Mouse (Mus musculus) spleen, adult 2 months (tissue): ENCODE results near the gene Adamtsl5. TPM values are rescaled to one million over a fixed set of nuclear protein-coding genes. Genes with fewer than 3 reads are reported as not detected.

Source experiments
- DNase-seq, 2 experiments: peaks; one replicate each; pipeline versions ENCODE4 v3.0.0 to v3.0.0-alpha.2; 2012 to 2021; ENCODE audit warnings: low spot score in 2 of 2, low read depth in 1 of 2
- H3K27ac ChIP-seq: fragments of 200-500 bp; 2 replicates; pipeline ENCODE4 v1.5.1; 2012; ENCODE audit warnings: low read length, inconsistent platforms; ENCODE audit not compliant: insufficient read depth
- H3K27me3 ChIP-seq: fragments of 200-500 bp; 2 replicates; pipeline ENCODE4 v1.6.1; 2012; ENCODE audit warnings: mild to moderate bottlenecking, moderate library complexity, low read length, inconsistent platforms; ENCODE audit not compliant: control insufficient read depth, insufficient read depth
- H3K36me3 ChIP-seq: fragments of 200-500 bp; 2 replicates; pipeline ENCODE4 v1.6.1; 2012; ENCODE audit warnings: mild to moderate bottlenecking, low read length, inconsistent platforms; ENCODE audit not compliant: control insufficient read depth, insufficient read depth
- H3K4me1 ChIP-seq: fragments of 200-500 bp; 2 replicates; pipeline ENCODE4 v1.6.1; 2011; ENCODE audit warnings: inconsistent platforms; ENCODE audit not compliant: control insufficient read depth, insufficient read depth, insufficient read length
- H3K4me3 ChIP-seq: fragments of 200-500 bp; 2 replicates; pipeline ENCODE4 v1.5.1; 2011; ENCODE audit warnings: mild to moderate bottlenecking, inconsistent platforms; ENCODE audit not compliant: insufficient read depth, insufficient read length; ENCODE audit errors: extremely low read depth
- CTCF ChIP-seq: fragments of 200-500 bp; IDR thresholded peaks from 2 replicates; pipeline ENCODE4 v1.5.1; 2011; ENCODE audit warnings: mild to moderate bottlenecking, inconsistent platforms; ENCODE audit not compliant: insufficient read depth, insufficient read length, insufficient replicate concordance; ENCODE audit errors: extremely low read depth
- POLR2A ChIP-seq: fragments of 200-500 bp; IDR thresholded peaks from 2 replicates; pipeline ENCODE4 v1.6.1; 2011; ENCODE audit warnings: low read depth, low read length, inconsistent platforms
- WGBS: fragments of 180-500 bp; shearing (Covaris S2); methylation state at CpG from one replicate; pipeline ENCODE4 v1.1.7; 2018; 5-methylcytosine and 5-hydroxymethylcytosine counted together
- polyA plus RNA-seq: library from polyadenylated mRNA; depleted of rRNA; stranded (reverse); fragments of >200 nt; gene quantifications from 2 replicates; pipeline ENCODE4 v1.2.3, GENCODE M21; 2012

Gene Adamtsl5
- polyA plus RNA-seq, 1 experiment = 8.8 TPM

GRCm38 (mm10) chr10:80301256-80302081 is 46.7 kb downstream of the Adamtsl5 start:
- Histone ChIP-seq H3K4me1 (no peaks in the 10 kb centered on the region), H3K27ac (no peak overlapping the region), H3K4me3 (no peak overlapping the region), H3K36me3 (no peaks in the 10 kb centered on the region), H3K27me3 (peaks cover 10% of the 10 kb centered on the region)
- DNase-seq = no peak
- 84% methylated on average over 10 of the region's 10 CpGs for WGBS
- TF ChIP-seq POLR2A = no peak
- TF ChIP-seq CTCF = no peak

- 47% methylated on average over 11 of the region's 11 CpGs for WGBS
- Histone ChIP-seq H3K27me3 (peaks cover 10% of the 10 kb centered on the region), H3K4me1 (no peaks in the 10 kb centered on the region), H3K27ac (no peak overlapping the region), H3K36me3 (no peaks in the 10 kb centered on the region), H3K4me3 (no peak overlapping the region)
- no peak for DNase-seq
- TF ChIP-seq POLR2A (no peak), CTCF (no peak)
These were observed 47.5 kb downstream of the Adamtsl5 start for GRCm38 (mm10) chr10:80300672-80301181.

GRCm38 (mm10) chr10:80299824-80300223 is 48.4 kb downstream of the Adamtsl5 start:
- Histone ChIP-seq H3K4me1 (no peaks in the 10 kb centered on the region), H3K36me3 (no peaks in the 10 kb centered on the region), H3K27ac (no peak overlapping the region), H3K27me3 (peaks cover 10% of the 10 kb centered on the region), H3K4me3 (no peak overlapping the region)
- no peak for DNase-seq
- WGBS = 55% methylated on average over 10 of the region's 10 CpGs
- no peak for TF ChIP-seq POLR2A
- no peak for TF ChIP-seq CTCF

GRCm38 (mm10) chr10:80299301-80299700 is 48.9 kb downstream of the Adamtsl5 start:
- Histone ChIP-seq H3K4me3 (no peak overlapping the region), H3K27ac (no peak overlapping the region), H3K36me3 (peaks cover 5% of the 10 kb centered on the region), H3K4me1 (no peaks in the 10 kb centered on the region), H3K27me3 (peaks cover 7% of the 10 kb centered on the region; the same call in 1 of the 2 replicates)
- DNase-seq = no peak
- WGBS = 20% methylated on average over 15 of the region's 15 CpGs
- no peak for TF ChIP-seq CTCF
- no peak for TF ChIP-seq POLR2A

GRCm38 (mm10) chr10:80298571-80299281 is 49.5 kb downstream of the Adamtsl5 start:
- 18% methylated on average over 23 of the region's 26 CpGs for WGBS
- DNase-seq = no peak
- Histone ChIP-seq H3K4me1 (no peaks in the 10 kb centered on the region), H3K27ac (no peak overlapping the region), H3K4me3 (no peak overlapping the region), H3K36me3 (peaks cover 9% of the 10 kb centered on the region), H3K27me3 (peaks cover 7% of the 10 kb centered on the region; the same call in 1 of the 2 replicates)
- TF ChIP-seq CTCF = no peak
- TF ChIP-seq POLR2A = no peak

GRCm38 (mm10) chr10:80297526-80298133 is 50.6 kb downstream of the Adamtsl5 start:
- no peak for DNase-seq
- no peak overlapping the region for H3K27ac ChIP-seq
- no peak overlapping the region for H3K4me3 ChIP-seq
- TF ChIP-seq POLR2A (no peak), CTCF (no peak)
- peaks cover 12% of the 10 kb centered on the region for H3K36me3 ChIP-seq
- 72% methylated on average over 8 of the region's 8 CpGs for WGBS
- H3K27me3 ChIP-seq = peaks cover 7% of the 10 kb centered on the region; the same call in 1 of the 2 replicates
- peaks cover 4% of the 10 kb centered on the region; the same call in 1 of the 2 replicates for H3K4me1 ChIP-seq
